Mouse (Mus musculus) olfactory bulb, adult 2 months (tissue): ENCODE measurements around the gene Hyal1. TPM values are rescaled to one million over a fixed set of nuclear protein-coding genes. Genes with fewer than 3 reads are reported as not detected.

Experiments
- H3K27ac ChIP-seq: fragments of 200-500 bp; 2 replicates; pipeline ENCODE4 v1.5.1; 2012; ENCODE audit warnings: low read depth, low read length; ENCODE audit not compliant: insufficient read depth
- H3K4me1 ChIP-seq: fragments of 200-500 bp; 2 replicates; pipeline ENCODE4 v1.6.1; 2012; ENCODE audit warnings: low read length; ENCODE audit not compliant: control insufficient read depth, insufficient read depth
- H3K4me3 ChIP-seq: fragments of 200-500 bp; 2 replicates; pipeline ENCODE4 v1.5.1; 2012; ENCODE audit warnings: mild to moderate bottlenecking, low read depth, low read length, moderate library complexity; ENCODE audit not compliant: insufficient read depth
- CTCF ChIP-seq: fragments of 200-500 bp; IDR thresholded peaks from 2 replicates; pipeline ENCODE4 v1.5.1; 2012; ENCODE audit warnings: low read depth, mild to moderate bottlenecking, low read length, moderate library complexity; ENCODE audit not compliant: insufficient read depth
- POLR2A ChIP-seq: fragments of 200-500 bp; IDR thresholded peaks from 2 replicates; pipeline ENCODE4 v1.6.1; 2012; ENCODE audit warnings: mild to moderate bottlenecking, low read depth, low read length, moderate library complexity; ENCODE audit not compliant: insufficient read depth
- WGBS: fragments of 180-500 bp; shearing (Covaris S2); methylation state at CpG from one replicate; pipeline ENCODE4 v1.1.7; 2018; 5-methylcytosine and 5-hydroxymethylcytosine counted together
- polyA plus RNA-seq: library from polyadenylated mRNA; stranded (reverse); fragments of >200 nt; gene quantifications from 2 replicates; pipeline ENCODE4 v1.2.4, GENCODE M21; 2012; ENCODE audit warnings: low replicate concordance; ENCODE audit not compliant: missing spikeins, insufficient read depth, insufficient read length

Gene Hyal1
- polyA plus RNA-seq, 1 experiment: not detected

- no peak overlapping the region for H3K27ac ChIP-seq
- peaks cover 16% of the 10 kb centered on the region for H3K4me1 ChIP-seq
- TF ChIP-seq CTCF (no peak), POLR2A (no peak)
- WGBS: 85% methylated on average over 10 of the region's 10 CpGs
- no peak overlapping the region for H3K4me3 ChIP-seq
Measured at GRCm38 (mm10) chr9:107577871-107578270, 1.1 kb downstream of the Hyal1 start.

- TF ChIP-seq POLR2A (no peak), CTCF (no peak)
- WGBS: 76% methylated on average over 3 of the region's 3 CpGs
- Histone ChIP-seq H3K4me1 (peaks cover 16% of the 10 kb centered on the region), H3K27ac (no peak within 1 kb of the TSS), H3K4me3 (no peak within 1 kb of the TSS)
Measured at GRCm38 (mm10) chr9:107578587-107578986, 1.9 kb downstream of the Hyal1 start, which contains the start of gene Naa80. Naa80 (plus strand) TSS chr9:107578887.

- Histone ChIP-seq H3K27ac (no peak overlapping the region), H3K4me1 (peaks cover 16% of the 10 kb centered on the region), H3K4me3 (no peak overlapping the region)
- whole genome bisulfite sequencing: 88% methylated on average over 14 of the region's 14 CpGs
- no peak for TF ChIP-seq CTCF
- no peak for TF ChIP-seq POLR2A
Measured at GRCm38 (mm10) chr9:107579023-107579900, 2.5 kb downstream of the Hyal1 start.

GRCm38 (mm10) chr9:107580501-107581317 lies 4.0 kb downstream of the Hyal1 start, which contains the start of gene Hyal3:
Hyal3 (plus strand) TSS chr9:107580818.
- TF ChIP-seq CTCF: no peak
- TF ChIP-seq POLR2A: peak; percentile 68; the same call in 1 of the 2 replicates
- H3K27ac ChIP-seq: peak within 1 kb of the TSS; percentile 40
- peaks cover 16% of the 10 kb centered on the region for H3K4me1 ChIP-seq
- under 1% methylated on average over 32 of the region's 32 CpGs for WGBS
- peak within 1 kb of the TSS; percentile 61 for H3K4me3 ChIP-seq

- Histone ChIP-seq H3K4me1 (peaks cover 16% of the 10 kb centered on the region), H3K4me3 (no peak overlapping the region), H3K27ac (no peak overlapping the region)
- TF ChIP-seq POLR2A (no peak), CTCF (no peak)
- WGBS: 72% methylated on average over 4 of the region's 4 CpGs
Measured at GRCm38 (mm10) chr9:107581584-107581983, 4.9 kb downstream of the Hyal1 start.

- 91% methylated on average over 7 of the region's 7 CpGs for WGBS
- Histone ChIP-seq H3K27ac (no peak overlapping the region), H3K4me1 (peaks cover 16% of the 10 kb centered on the region), H3K4me3 (no peak overlapping the region)
- TF ChIP-seq POLR2A (no peak), CTCF (no peak)
Measured at GRCm38 (mm10) chr9:107582509-107583062, 5.9 kb downstream of the Hyal1 start.

GRCm38 (mm10) chr9:107583174-107583573 lies 6.4 kb downstream of the Hyal1 start:
- Histone ChIP-seq H3K4me3 (no peak overlapping the region), H3K4me1 (peaks cover 16% of the 10 kb centered on the region), H3K27ac (no peak overlapping the region)
- WGBS: 87% methylated on average over 14 of the region's 14 CpGs
- TF ChIP-seq CTCF (no peak), POLR2A (no peak)

- Histone ChIP-seq H3K27ac (no peak overlapping the region), H3K4me1 (peaks cover 5% of the 10 kb centered on the region; the same call in 1 of the 2 replicates), H3K4me3 (no peak overlapping the region)
- no peak for TF ChIP-seq POLR2A
- TF ChIP-seq CTCF: no peak
- 89% methylated on average over 5 of the region's 5 CpGs for WGBS
Measured at GRCm38 (mm10) chr9:107586504-107586903, 9.8 kb downstream of the Hyal1 start.

GRCm38 (mm10) chr9:107586974-107587832 lies 10.5 kb downstream of the Hyal1 start, which contains the start of gene Ifrd2:
Ifrd2 (plus strand) TSS chr9:107587642.
- H3K4me3 ChIP-seq: peak within 1 kb of the TSS; percentile 76
- peaks cover 2% of the 10 kb centered on the region; the same call in 1 of the 2 replicates for H3K4me1 ChIP-seq
- WGBS: 12% methylated on average over 46 of the region's 46 CpGs
- no peak within 1 kb of the TSS for H3K27ac ChIP-seq
- no peak for TF ChIP-seq POLR2A
- no peak for TF ChIP-seq CTCF
